Mouse (Mus musculus): ENCODE measurements around the gene Arhgap31. TPM values are rescaled to one million over a fixed set of nuclear protein-coding genes. Genes with fewer than 3 reads are reported as not detected.

The Arhgap31 gene
- total RNA-seq, 2 experiments from 2014 or later: 21.1 to 24.2 TPM

DNA sequence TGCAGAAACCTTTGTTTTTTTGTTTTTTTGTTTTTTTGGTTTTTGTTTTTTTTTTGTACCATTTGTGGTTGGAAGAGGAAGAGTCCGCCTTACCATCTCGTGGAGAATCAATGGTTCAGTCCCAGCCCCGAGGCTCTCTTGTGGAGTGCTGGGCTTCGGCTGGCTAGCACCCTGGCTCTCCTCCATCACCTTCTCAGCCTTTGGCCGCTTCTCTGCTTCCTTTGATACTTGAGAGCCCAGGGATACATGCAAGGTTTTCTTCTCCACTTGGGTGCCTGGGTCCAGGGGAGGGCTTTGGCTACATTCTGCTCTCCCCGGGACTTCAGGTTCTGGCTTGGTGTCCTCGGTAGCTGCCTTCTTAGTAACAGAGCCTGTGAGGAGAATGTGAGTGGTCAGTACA, 106.6 kb downstream of the Arhgap31 start:
- DNase-seq (ENCODE audit: low spot score in 2 of 2): no peak

DNA sequence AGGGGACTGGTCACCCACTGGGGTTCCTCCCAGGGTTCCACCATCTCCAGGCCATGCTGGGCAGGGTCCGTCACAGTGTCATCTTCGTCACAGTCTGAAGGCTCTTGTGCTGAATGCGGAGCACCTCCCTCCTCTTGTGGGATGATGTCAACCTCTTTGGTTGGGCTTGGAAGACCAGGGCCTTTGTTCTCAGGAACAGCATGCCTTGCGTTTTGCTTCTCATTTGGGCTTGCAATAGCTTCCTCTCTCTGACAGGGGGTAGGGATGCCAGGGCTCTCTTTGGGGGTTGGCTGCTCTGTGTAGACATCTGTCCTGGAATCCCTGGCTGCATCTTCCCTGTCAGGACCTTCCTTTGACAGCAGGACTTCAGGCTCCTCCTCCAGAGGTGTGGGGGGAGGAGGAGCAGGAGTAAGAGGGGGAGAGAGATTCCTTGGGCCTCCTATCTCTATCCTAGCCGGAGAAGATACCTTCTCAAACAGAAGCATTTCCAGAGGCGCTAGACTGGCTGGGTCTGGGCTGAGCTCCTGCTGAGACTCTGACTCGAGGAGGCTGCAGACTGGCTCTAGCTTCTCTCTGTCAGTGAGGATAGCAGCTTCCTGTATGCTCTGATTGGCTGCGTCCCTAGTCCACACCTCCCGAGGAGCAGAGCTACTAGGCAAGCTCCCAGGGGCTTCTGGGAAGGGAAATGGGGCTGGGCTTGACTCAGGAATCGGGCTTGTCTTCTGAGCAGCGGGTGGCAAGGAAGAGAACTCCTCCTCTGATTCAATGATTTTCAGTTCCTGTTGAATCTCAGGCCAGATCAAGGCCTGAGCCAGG, 109.9 kb downstream of the Arhgap31 start:
- DNase-seq (ENCODE audit: low spot score in 2 of 2): peak; percentile 41 to 57

DNA sequence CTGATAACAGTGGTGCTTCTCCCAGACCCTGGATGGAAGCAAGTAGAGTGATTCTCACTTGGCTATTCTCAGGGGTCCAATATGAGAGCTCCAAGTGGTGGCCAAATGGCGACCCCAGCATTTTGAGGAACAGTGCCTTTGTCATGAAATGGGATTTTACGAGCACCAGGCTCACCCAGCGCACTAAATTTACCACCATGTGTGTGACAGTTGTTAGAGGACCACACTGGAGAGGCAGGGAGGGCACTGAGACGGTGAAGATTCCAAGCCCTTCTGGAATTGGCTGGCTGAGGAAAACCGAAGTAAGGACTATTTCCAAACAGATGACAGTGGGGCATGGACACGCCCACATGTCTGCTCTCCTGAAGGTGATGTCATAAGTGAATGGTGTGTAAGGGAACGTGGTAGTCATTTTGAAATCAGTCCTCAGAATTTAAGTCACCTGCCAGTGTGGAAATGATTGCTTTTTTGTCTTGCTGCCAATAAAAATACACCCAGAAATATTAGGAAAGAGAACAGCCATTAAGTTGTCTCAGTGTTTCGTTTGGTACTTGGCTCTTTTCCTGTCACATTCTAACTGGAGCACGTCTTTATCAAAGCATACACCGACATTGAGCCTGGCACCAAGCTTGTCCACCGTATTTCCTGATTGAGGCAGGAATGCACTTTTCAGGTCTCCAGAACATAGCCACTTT, 113.9 kb downstream of the Arhgap31 start:
- DNase-seq (ENCODE audit: low spot score in 2 of 2): no peak

DNA sequence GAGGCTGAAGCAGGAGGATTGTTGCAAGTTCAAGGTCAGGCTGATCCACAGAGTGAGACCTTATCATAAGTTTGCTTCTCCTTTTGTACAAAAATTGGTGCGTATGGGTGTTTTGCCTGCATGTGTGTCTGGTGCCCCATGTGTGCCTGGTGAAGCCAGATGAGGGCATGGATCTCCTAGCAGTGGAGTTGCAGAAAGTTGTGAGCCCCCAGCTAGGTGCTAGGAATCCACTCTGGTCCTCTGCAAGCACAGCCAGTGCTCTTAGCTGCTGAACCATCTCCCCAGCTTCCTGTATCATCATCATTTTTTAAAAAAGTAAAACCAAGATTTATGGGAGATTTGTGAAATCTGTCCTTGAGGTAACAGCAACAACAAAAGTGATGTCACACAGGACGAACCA, 116.4 kb downstream of the Arhgap31 start:
- no peak for DNase-seq (ENCODE audit: low spot score in 2 of 2)

DNA sequence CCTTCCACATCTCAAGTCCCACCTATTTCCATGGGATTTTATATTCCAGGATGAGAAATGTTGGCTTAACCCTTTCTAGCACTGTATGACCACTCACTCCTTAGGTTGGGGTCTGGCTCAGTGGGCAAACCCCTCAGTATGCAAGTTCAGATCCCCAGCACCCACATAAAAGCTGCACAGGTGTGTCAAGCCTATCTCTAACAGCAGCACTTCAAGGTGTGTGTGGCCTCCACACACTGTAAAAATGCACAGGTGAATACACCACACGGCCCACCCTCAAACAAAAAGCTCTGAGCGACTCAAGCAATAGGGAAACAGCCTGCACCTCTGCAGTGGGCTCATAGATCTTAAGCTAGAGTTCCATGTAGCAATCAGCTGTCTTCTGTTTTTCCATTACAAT, 117.0 kb downstream of the Arhgap31 start:
- DNase-seq (ENCODE audit: low spot score in 2 of 2): no peak

DNA sequence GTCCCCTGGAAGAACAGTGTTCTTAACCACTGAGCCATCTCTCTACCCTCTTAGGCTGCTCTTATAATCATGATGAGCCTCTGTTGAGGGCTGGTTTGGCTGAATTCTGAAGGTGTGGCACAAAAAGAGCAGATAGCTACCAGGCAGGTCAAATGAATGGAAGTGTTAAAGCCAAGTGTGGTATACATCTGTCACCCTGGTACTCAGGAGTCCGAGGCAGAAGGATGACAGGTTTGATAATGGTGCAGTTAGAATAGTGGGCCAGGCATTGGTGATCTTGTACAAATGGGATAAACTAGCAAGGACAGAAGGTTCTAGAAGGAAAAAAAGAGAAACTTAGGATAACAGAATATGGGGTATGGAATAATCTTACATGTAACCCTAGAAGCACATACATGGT, 118.6 kb downstream of the Arhgap31 start:
- DNase-seq (ENCODE audit: low spot score in 2 of 2): no peak

DNA sequence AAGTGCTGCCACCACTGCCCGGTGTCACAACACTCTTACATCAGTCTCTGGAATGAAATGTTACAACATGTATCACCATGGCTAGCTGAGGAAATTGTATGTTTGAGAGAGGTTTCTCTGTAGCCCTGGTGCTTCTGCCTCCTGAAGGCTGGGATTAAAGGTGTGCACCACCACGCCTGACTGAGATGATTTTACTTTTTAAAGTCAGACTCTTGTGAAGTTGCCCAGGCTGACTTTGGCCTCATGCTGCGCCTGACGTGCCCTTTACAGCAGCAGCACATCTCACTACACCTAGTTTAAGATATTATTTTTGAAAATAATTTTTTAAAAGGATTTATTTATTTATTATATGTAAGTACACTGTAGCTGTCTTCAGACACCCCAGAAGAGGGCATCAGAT, 120.1 kb downstream of the Arhgap31 start:
- no peak for DNase-seq (ENCODE audit: low spot score in 2 of 2)

DNA sequence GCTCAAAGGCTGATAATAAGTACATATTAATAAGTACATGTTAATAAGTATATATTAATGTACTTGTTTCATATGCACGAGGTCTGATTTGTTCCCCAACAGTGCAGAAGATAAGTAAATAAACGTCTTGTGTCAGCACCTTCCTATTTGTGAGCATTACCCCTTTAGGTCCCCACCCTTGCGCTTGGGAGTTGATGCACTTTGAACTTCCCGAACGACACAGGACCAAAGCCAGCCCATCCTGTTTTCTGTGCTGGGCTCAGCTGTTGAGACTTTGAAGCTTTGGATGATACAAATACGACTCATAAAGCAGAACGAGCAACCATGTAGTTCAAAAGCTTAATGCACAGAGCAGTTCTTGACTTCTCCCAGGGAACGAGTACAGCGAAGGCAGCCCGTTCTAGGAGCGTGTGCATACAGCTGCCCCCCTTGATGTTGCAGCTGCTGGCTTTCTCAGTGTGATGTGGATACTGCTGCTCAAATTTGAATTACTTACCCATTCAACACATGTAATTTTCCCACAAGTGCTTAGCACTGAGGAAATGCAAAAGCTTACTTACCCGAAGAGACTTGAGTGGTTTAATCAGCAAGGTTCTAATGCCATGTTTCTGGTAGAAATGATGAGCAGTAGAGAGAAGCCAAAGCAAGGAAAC, 120.9 kb downstream of the Arhgap31 start:
- DNase-seq (ENCODE audit: low spot score in 2 of 2): no peak

DNA sequence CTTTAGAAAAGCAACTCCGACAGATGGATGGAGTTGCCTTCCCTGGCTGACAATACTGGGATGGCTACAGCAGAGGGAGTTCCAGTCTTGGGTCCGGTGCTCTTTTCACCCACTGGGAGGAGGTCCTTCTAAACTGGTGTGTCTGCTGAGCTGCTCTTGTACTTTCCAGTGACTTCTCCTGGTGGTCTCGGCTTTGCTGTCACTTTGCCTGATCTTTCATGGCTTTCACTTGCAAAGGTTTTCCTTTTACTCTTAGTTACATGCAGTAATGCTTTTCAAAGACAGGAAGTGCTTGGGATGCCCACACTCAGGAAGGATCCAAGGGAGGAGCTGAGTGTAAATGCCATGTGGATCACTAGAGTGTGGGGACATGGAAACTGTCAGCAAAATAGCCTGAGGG, 121.6 kb downstream of the Arhgap31 start:
- no peak for DNase-seq (ENCODE audit: low spot score in 2 of 2)

DNA sequence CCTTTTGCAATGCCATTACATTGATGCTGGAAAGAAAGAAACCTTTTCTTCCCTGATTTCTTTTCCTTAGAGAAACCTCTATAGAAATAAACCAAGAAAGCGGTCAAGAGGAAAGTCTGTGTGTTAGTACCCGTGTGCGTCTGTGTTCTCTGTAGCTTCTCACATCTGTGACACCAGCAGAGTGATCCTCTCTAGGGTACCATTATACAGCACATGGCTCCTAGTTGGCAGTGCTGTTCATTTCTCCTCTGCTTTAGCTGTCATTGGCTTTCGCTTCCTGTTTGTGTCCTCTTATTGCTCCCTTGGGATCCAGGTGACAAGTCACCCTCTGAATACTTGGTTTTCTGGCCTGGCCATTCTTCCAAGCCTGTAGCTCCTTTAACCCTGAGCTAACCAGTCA, 125.5 kb downstream of the Arhgap31 start:
- DNase-seq (ENCODE audit: low spot score in 2 of 2): no peak

DNA sequence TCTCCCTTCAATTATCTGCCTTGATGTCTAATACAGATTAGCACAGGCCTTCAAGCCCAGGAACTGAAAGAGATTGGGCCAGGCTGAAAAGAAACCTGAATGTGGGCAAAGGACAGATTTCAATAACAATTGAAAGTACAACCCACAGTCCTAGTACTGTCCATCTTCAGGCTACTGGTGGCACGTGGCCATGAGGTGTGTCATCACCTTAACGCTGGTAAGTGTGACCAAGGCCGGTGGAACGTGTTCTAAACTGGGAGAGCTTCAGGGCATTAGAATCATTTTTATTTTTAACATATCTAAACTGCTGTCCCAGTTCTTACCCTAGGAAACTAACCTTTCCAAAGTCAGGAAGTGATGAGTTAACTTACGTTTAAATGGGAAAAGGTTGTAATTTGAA, 125.9 kb downstream of the Arhgap31 start:
- DNase-seq (ENCODE audit: low spot score in 2 of 2): no peak

DNA sequence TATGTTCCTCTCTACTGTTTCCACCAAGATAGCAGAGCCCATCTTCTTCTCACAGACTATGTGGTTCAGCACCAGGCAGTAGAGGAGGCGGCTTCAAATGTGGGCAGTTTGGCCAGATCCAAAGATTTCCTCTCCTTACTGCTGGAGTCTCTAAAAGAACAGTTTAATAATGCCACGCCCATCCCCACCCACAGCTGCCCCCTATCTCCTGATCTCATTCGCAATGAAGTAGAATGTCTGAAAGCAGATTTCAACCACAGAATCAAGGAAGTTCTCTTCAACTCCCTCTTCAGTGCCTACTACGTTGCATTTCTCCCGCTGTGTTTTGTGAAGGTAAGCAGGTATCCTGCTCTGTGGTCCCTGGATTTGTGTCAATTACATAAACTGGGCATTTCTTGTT, 127.9 kb downstream of the Arhgap31 start:
- DNase-seq (ENCODE audit: low spot score in 2 of 2): no peak

DNA sequence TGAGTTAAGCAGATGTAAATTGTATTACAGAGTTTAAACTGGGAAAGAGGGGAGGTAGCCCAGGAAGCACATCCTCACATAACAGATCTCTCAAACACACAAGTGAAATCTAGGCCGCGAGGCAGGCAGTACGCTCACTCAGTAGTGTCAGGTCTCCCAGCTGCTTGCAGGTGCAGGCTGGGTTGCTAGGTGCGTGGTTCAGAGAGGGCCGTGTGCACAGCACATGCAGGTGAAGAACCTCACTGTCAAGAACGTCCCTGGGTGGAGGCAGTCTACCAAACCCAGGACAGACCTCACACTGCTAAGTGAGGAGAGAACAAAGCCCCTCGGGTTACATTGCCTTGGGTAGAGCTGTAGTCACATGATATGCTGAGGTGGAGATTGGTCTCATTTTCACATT, 128.3 kb downstream of the Arhgap31 start:
- DNase-seq (ENCODE audit: low spot score in 2 of 2): no peak

DNA sequence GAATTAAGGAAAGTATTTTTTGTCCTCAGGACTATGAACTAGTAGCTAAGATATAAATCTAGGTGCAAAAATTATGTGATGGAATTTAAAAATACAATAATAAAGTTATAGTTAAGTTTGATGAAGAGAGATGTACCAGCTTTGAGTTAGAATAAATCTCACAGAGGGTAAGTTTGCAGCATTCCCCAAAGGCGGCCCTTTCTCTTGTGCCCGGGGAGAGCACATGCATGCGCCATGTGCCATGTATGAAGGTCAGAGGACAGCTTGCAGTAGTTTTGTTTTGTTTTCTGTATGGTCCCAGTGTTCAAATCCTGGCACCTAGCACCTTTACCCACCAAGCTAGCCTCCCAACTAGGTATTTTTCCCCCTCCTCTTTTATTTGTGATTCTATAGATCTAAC, 141.6 kb downstream of the Arhgap31 start:
- DNase-seq (ENCODE audit: low spot score in 2 of 2): no peak

DNA sequence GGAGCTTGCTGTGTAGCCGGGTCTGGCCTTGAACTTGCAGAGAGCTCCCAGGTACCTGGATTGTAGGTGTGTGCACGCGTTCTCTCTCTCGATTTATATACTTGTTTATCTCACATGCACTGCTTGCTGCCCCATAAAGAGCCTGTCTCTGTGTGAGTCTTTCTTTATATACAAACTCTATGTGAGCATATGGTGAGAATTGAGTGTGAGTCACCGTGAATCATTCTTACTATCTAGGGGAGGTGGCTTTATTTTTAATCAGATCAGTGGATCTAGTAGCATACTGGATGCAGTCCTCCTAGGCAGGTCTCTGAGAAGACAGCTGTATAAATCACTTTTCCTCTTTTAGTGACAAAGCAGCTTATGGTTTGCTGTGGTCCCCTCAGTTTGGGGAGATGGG, 144.9 kb downstream of the Arhgap31 start:
- DNase-seq (ENCODE audit: low spot score in 2 of 2): no peak

DNA sequence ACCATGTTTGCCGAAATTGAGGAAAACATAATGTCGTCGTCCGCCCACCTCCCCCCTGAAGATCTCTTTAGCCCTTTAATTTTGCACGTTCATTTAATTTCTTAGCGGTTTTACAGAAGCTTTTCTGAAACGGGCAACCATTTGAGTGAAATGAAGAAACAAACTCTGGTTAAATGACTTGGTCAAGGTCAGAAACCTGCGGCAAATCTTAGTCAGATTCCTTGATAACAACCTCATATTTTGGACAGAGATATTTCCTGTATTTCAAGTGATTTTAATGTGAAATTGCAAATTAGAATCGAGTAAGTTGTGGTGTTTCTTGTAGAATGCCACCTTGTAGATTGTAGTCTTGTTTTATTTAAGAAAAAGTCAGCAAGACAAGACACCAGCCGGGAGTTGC, 149.6 kb downstream of the Arhgap31 start:
- no peak for DNase-seq (ENCODE audit: low spot score in 2 of 2)

DNA sequence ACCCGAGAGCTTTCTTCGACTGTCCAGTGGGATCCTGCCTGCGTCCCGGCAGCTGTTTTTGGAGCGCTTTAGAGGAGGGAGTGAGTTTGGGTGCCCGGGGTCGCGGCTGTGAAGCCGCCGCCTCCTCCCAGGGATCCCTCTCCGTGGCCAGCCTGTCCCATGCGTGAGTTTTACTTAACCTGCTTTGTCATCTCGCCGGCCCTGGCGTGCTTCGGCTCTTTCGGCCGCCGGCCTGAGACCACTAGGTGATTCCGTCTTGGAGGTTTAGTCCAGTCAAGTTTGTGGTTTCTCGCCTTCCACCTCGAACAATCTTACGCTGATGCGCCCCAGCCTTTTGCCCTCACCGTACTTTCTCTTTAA, 150.1 kb downstream of the Arhgap31 start:
- DNase-seq (ENCODE audit: low spot score in 2 of 2): no peak

DNA sequence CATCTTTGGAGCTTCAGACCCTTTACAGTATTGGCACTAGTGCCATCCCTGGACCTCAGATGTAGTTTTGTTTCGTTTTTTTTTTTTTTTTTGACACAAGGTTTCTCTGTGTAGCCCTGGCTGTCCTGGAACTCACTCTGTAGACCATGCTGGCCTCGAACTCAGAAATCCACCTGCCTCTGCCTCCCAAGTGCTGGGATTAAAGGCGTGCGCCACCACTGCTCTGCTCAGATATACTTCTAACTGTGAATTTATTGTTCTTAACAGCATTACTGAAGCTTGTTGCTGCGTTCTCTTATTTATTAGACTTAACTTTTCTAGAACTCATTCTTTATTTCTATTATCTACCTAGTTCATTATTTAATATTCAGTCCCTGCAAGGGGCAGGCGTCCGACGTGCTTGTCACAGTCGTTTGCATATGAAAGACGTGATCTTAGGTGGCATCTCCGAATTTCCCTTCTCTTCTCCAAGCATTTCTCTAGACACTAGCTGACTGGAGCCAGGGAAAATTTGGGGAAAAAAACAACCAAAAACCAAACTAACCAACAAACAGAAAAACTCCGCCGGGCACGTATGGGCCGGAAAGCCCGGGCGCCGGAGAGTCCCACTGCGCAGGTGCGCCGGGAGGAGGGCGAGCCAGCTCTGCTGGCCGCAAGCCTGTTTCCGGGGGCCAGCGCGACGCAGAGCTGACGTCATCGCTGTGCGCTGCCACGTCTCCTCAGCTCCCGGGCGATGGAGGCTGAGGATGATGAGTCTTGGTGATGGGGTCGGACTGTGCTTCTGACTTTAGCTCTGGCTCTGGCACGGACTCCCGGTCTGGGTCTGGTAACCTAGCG, 150.7 kb downstream of the Arhgap31 start:
- peak; percentile 96 to 97 for DNase-seq (ENCODE audit: low spot score in 2 of 2)

DNA sequence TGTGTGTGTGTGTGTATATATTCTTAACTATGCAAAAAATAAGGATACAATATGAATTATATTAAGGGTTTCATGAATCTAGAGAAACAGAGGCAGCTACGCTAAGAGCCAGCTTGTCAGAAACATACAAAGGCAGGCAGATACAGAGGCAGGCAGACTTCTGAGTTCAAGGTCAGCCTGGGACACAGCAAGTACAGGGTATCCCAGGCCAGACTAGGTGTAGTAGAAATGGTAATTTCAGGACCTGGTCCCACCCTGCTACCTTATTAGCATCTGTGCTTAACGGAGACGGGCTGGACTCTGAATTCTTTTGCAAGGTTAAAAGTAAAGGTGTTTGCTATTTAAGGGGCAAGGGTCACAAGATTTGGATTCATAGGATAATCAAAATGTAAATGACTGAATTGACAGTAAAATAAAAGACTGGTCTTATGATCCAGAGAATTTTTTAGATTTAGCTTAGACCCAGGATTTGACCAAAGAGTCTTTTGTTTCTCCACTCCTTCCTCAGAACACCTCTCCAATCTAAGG, 154.8 kb downstream of the Arhgap31 start, which contains the start of gene Tmem39a:
Tmem39a (plus strand) TSS at position 478 of the 528 bp plus-strand sequence.
- DNase-seq (ENCODE audit: low spot score in 2 of 2): no peak

DNA sequence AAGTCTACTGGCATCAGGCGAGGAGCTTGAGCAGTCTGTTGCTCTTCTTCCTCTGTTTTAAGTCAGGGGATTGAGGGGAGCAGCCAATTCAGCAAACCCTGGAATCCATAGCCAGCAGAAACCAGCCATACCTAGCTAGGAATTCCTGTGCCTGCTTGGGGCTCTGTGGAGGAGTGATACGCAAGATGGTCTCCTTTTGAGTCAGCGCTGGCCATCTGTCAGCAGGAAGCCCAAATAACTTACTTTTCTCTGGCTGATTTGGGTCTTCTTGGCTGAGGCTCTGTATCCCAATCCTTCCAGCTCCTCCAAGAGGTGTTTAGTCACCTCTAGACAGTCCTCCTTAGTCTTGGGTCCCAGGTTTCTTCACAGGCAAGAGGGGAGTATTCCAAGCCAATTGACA, 157.1 kb downstream of the Arhgap31 start:
- no peak for DNase-seq (ENCODE audit: low spot score in 2 of 2)
